Mouse (Mus musculus) kidney, postnatal 0 days (tissue): ENCODE results near the gene Runx1. TPM values are rescaled to one million over a fixed set of nuclear protein-coding genes. Genes with fewer than 3 reads are reported as not detected.

Experiments
- ATAC-seq: fragments of 200-750 bp; cut with Nextera tagmentation; replicated peaks from 2 replicates; pipeline ENCODE4 v1.8.0; 2017; ENCODE audit warnings: low read depth, moderate number of reproducible peaks, moderate TSS enrichment, moderate library complexity; ENCODE audit not compliant: low FRiP score
- DNase-seq: peaks from one replicate; pipeline ENCODE4 v3.0.0-alpha.2; 2016; ENCODE audit warnings: low spot score
- H3K27ac ChIP-seq: fragments of 300-500 bp; sonication (generic); 2 replicates; pipeline ENCODE4 v1.5.1; 2014; ENCODE audit warnings: mild to moderate bottlenecking
- H3K27me3 ChIP-seq: fragments of 300-500 bp; sonication (generic); 2 replicates; pipeline ENCODE4 v1.6.1; 2014; ENCODE audit warnings: low read length, mixed read lengths; ENCODE audit not compliant: insufficient read depth
- H3K36me3 ChIP-seq: fragments of 300-500 bp; sonication (generic); 2 replicates; pipeline ENCODE4 v1.6.1; 2014; ENCODE audit warnings: low read length, mixed read lengths; ENCODE audit not compliant: insufficient read depth
- H3K4me1 ChIP-seq: fragments of 300-500 bp; sonication (generic); replicated peaks from 2 replicates; pipeline ENCODE4 v1.6.1; 2014; ENCODE audit warnings: antibody characterized with exemption, low read length, mixed read lengths; ENCODE audit not compliant: insufficient read depth
- H3K4me2 ChIP-seq: fragments of 300-500 bp; sonication (generic); 2 replicates; pipeline ENCODE4 v1.6.1; 2014; ENCODE audit warnings: mild to moderate bottlenecking, low read length, moderate library complexity, mixed read lengths
- H3K4me3 ChIP-seq: fragments of 300-500 bp; sonication (generic); replicated peaks from 2 replicates; pipeline ENCODE4 v1.5.1; 2014; ENCODE audit warnings: low read depth, low read length
- H3K9ac ChIP-seq: fragments of 300-500 bp; sonication (generic); 2 replicates; pipeline ENCODE4 v1.6.1; 2014; ENCODE audit warnings: low read depth, low read length
- H3K9me3 ChIP-seq: fragments of 300-500 bp; sonication (generic); replicated peaks from 2 replicates; pipeline ENCODE4 v1.6.1; 2016; ENCODE audit warnings: low read length, inconsistent platforms, mixed read lengths
- CTCF ChIP-seq: IDR thresholded peaks from 2 replicates; pipeline ENCODE4 v1.5.1; 2016; ENCODE audit warnings: antibody characterized with exemption, low read depth, mild to moderate bottlenecking, moderate library complexity
- WGBS: fragments of 180-500 bp; shearing (Covaris S2); extraction: QIAGEN DNeasy Blood & Tissue Kit; methylation state at CpG from one replicate; pipeline ENCODE4 v1.1.7; 2014; 5-methylcytosine and 5-hydroxymethylcytosine counted together
- polyA plus RNA-seq: library from polyadenylated mRNA; unstranded; fragments of >200 nt; fragmentation: Nextera tagmentation; extraction: Ambion mirVana; gene quantifications from 2 replicates; pipeline ENCODE4 v1.2.1, GENCODE M21; 2015

Runx1 gene
- polyA plus RNA-seq, 1 experiment from 2014 or later = 1.6 TPM

DNA sequence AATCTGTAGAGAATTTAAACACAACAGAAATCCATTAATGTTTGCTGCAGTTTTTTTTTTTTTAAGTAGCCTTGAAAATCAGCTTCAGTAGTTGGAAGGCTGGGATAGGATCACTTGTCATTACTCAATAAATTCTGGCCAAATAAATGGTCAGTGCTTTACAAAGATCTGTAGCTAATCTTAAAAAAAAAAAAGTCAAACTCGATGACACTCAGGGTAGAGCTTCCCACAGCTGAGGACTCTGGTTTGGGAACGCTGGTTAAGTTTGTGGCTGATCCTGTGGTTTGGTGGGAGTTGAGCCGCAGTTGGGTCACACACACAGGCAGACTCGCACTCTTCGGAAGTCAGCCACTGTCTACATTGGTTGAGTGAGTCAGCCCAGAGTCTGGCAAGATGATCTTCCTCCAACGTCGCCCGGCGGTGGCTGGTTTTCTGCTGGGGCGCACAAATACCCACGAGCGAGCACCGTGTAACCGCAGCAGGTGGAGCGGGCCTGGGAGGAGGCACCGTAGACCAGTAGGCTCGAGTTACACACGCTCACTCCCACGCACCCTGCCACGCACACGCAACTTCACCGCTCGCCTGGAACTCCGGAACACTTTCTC lies 129.4 kb downstream of the Runx1 start:
- Histone ChIP-seq H3K27ac (no peak overlapping the region), H3K9ac (no peak overlapping the region), H3K36me3 (no peaks in the 10 kb centered on the region), H3K27me3 (peaks cover 35% of the 10 kb centered on the region), H3K9me3 (no peaks in the 10 kb centered on the region), H3K4me2 (peak overlapping the region; percentile 96), H3K4me1 (peaks cover 6% of the 10 kb centered on the region; the same call in 1 of the 2 replicates), H3K4me3 (peak overlapping the region; percentile 47)
- DNase-seq (peak; percentile 51), ATAC-seq (no peak)
- no peak for TF ChIP-seq CTCF
- under 1% methylated on average over 24 of the region's 24 CpGs for WGBS

DNA sequence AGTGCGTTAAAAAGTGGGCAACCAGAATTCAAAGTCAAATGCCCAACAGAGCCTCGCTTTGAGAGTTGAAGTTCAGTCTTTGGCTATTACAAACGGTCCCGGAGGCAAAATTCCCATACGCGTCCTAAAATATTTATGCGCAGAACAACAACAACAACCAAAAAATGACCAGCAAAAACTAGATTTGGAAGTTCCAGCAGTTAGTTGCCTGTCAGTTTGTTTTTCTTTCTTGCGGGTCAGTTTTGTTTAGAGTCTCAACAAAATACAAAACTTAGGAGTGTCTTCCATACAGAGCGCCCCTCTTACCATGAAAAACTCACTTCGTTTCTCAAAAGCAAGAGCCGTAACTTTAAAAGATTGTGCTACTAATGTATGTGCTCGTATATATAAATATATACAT lies 130.0 kb downstream of the Runx1 start:
- H3K36me3 ChIP-seq = no peaks in the 10 kb centered on the region
- no peak for TF ChIP-seq CTCF
- 0 out of 2 replicates have a peak overlapping the region, but pooled peaks have one; percentile 10 for H3K9ac ChIP-seq
- H3K9me3 ChIP-seq = no peaks in the 10 kb centered on the region
- H3K4me2 ChIP-seq = peak overlapping the region; percentile 50
- peaks cover 35% of the 10 kb centered on the region for H3K27me3 ChIP-seq
- peaks cover 6% of the 10 kb centered on the region; the same call in 1 of the 2 replicates for H3K4me1 ChIP-seq
- 8% methylated on average over 12 of the region's 12 CpGs for WGBS
- no peak for ATAC-seq
- no peak for DNase-seq
- peak overlapping the region; percentile 36 for H3K4me3 ChIP-seq
- no peak overlapping the region for H3K27ac ChIP-seq

DNA sequence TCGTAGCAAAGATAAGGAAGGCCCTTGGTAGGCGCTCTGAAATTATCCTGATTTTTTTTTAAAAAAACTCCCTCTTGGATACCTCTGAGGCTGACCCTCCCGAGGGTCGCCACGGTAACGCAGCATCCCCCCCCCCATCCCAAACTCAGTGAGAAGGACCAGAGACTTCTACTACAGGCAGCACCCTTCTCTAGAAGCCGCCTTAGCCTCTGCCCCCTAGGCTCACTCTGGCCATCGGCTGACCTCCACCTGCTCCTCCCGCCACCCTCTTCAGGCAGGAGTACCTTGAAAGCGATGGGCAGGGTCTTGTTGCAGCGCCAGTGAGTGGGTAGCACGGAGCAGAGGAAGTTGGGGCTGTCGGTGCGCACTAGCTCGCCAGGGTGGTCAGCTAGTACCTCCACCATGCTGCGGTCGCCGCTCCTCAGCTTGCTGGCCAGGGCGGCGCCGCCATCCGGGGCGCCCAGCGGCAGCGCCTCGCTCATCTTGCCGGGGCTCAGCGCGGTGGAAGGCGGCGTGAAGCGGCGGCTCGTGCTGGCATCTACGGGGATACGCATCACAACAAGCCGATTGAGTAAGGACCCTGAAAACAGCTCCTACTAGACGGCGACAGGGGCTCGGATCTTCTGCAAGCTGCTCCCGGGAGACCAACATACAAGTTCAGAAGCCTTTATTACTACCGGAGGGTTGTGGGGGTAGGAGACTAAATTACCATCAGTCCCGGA lies 130.6 kb downstream of the Runx1 start:
- no peak overlapping the region for H3K27ac ChIP-seq

DNA sequence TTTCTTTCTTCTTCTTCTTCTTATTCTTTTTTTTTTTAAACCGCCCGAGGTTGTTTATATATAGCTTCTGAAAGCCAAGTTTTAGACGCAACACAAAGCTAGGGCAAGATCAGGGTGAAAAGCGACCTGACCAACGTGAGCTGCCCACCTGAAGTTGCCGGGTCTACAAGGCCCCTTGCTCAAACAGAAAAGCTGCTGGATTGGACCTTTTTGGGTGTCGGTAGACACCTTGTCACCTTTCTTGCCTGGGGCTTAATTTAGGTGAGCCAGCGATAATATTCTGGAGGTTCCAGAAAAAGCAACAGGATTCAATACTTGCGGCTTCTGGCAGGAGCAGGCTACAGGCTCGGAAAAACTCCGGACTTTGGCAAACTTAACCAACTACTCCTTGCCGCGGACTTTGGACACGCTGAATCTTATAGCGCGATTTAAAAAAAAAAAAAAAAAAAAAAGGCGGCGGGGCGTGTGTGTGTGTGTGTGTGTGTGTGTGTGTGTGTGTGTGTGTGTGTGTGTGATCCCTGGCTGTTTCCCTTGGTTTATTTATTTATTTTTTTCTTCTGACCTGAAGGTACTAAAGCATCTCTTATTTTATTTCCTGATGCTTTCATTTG lies 131.3 kb downstream of the Runx1 start:
- H3K36me3 ChIP-seq = no peaks in the 10 kb centered on the region
- peak; percentile 23 for DNase-seq
- H3K27me3 ChIP-seq = peaks cover 28% of the 10 kb centered on the region
- no peak overlapping the region for H3K27ac ChIP-seq
- H3K4me3 ChIP-seq = peak overlapping the region; percentile 36; the same call in 1 of the 2 replicates
- no peaks in the 10 kb centered on the region for H3K9me3 ChIP-seq
- TF ChIP-seq CTCF = no peak
- H3K4me1 ChIP-seq = peaks cover 6% of the 10 kb centered on the region; the same call in 1 of the 2 replicates
- peak overlapping the region; percentile 50; the same call in 1 of the 2 replicates for H3K4me2 ChIP-seq
- no peak for ATAC-seq
- 6% methylated on average over 16 of the region's 19 CpGs for WGBS
- no peak overlapping the region for H3K9ac ChIP-seq

More for the DNA sequence above, 130.6 kb downstream of the Runx1 start:
- DNase-seq = peak; percentile 25
- ATAC-seq = no peak
- Histone ChIP-seq H3K4me1 (peaks cover 6% of the 10 kb centered on the region; the same call in 1 of the 2 replicates), H3K36me3 (no peaks in the 10 kb centered on the region), H3K9me3 (no peaks in the 10 kb centered on the region), H3K4me2 (peak overlapping the region; percentile 50), H3K4me3 (peak overlapping the region; percentile 36), H3K27me3 (peaks cover 31% of the 10 kb centered on the region), H3K9ac (0 out of 2 replicates have a peak overlapping the region, but pooled peaks have one; percentile 10)
- 2% methylated on average over 43 of the region's 43 CpGs for WGBS
- TF ChIP-seq CTCF = no peak

DNA sequence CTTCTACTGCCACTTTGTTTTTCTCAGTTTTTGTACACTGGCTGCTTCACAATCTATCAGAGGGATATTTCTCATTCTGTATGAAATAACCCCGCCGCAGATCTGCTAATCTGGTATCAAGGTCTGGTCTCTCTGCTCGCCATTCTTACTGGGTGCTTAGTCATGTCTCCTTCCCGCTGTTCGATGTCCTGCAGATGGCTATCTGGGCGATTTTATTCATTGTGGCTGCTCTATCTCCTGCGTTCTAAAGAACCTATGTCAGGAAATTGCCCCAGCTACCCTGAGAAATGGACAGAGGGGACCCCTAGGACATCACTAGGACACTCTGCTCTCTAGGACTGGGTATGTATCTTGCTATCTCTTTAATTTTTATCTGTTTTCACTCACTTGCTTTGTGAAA lies 135.2 kb downstream of the Runx1 start:
- Histone ChIP-seq H3K4me2 (no peak overlapping the region), H3K9ac (no peak overlapping the region), H3K9me3 (no peaks in the 10 kb centered on the region), H3K36me3 (no peaks in the 10 kb centered on the region), H3K4me3 (no peak overlapping the region), H3K4me1 (peaks cover 6% of the 10 kb centered on the region; the same call in 1 of the 2 replicates), H3K27me3 (peaks cover 20% of the 10 kb centered on the region), H3K27ac (no peak overlapping the region)
- WGBS = 79% methylated on average over 7 of the region's 7 CpGs
- no peak for DNase-seq
- no peak for ATAC-seq
- no peak for TF ChIP-seq CTCF

DNA sequence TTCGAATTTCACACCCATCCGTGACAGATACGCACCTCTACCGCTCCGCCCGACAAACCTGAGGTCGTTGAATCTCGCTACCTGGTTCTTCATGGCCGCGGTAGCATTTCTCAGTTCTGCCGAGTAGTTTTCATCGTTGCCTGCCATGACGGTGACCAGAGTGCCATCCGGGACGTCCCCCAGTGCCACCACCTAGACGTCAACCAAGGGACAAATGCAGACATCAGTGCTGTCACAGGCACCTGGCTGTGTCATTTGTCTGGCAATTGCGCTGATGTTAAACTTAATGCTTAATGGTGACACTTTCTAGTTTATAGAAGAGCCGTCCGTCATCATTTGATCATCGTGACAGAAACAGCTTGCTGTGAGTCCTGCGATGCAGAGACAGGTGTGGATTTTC lies 137.0 kb downstream of the Runx1 start:
- Histone ChIP-seq H3K9ac (no peak overlapping the region), H3K4me3 (no peak overlapping the region), H3K36me3 (no peaks in the 10 kb centered on the region), H3K27ac (no peak overlapping the region), H3K9me3 (no peaks in the 10 kb centered on the region), H3K27me3 (peaks cover 14% of the 10 kb centered on the region; the same call in 1 of the 2 replicates), H3K4me2 (no peak overlapping the region), H3K4me1 (no peaks in the 10 kb centered on the region)
- no peak for ATAC-seq
- 92% methylated on average over 21 of the region's 21 CpGs for WGBS
- no peak for TF ChIP-seq CTCF
- no peak for DNase-seq
